Mouse (Mus musculus): ENCODE measurements around the gene Lamp1.
A peak's percentile ranks its signal among the peaks of the same experiment; 100 is the strongest.

Gene Lamp1

GRCm38 (mm10) chr8:13158718-13159376, at the start of gene Lamp1:
Lamp1 (plus strand) TSS chr8:13159161.
- DNase-seq (ENCODE audit: low spot score): peak; percentile 99

- DNase-seq (ENCODE audit: low spot score): no peak
These were observed 49.5 kb upstream of the Lamp1 start for GRCm38 (mm10) chr8:13109416-13109960.

GRCm38 (mm10) chr8:13111917-13112316, 47.0 kb upstream of the Lamp1 start:
- DNase-seq (ENCODE audit: low spot score): no peak

- DNase-seq (ENCODE audit: low spot score): no peak
These were observed 45.7 kb upstream of the Lamp1 start for GRCm38 (mm10) chr8:13113232-13113631.

- DNase-seq (ENCODE audit: low spot score): no peak
These were observed 41.9 kb upstream of the Lamp1 start for GRCm38 (mm10) chr8:13117096-13117495.

- no peak for DNase-seq (ENCODE audit: low spot score)
These were observed 40.4 kb upstream of the Lamp1 start for GRCm38 (mm10) chr8:13118516-13118915.

DNA sequence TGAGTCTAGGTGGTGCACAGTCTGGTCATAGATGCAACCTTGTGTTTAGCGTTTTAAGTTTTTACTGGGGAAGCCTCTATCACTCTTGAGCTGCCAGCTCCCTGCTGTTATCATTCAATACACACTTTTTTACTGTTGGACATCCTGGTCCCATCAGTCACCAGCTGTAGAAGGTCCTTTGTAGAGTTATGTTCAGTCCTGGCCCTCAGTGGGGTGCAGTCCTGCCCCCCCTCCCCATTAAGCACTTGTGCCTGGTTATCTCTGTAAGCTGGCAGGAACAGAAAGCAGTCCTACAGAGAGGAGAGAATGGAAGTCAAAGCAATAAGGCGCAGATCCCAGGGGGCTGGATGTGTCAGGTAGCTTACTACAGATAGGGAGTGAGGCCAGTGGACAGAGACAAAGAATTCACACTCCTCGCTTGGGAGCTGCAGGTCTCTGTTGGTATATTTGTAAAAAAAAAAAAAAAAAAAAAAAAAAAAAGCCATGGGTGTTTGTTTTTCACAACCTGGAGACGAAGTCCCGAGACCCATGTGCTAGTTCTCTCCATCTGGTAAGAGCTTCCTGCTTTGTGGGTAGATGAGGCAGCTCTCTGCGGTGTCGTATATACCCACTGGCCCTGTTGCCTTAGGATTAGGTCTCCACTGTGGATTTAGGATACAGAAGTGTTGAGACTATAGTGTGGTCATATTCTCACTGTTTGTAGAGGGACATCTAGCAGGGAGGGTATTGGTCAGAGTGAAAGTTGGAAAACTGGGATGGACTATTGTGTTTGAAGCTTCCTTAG, 37.9 kb upstream of the Lamp1 start:
- no peak for DNase-seq (ENCODE audit: low spot score)

GRCm38 (mm10) chr8:13122887-13123421, 36.0 kb upstream of the Lamp1 start:
- DNase-seq (ENCODE audit: low spot score): no peak

GRCm38 (mm10) chr8:13124897-13125296, 34.1 kb upstream of the Lamp1 start:
- no peak for DNase-seq (ENCODE audit: low spot score)

GRCm38 (mm10) chr8:13132220-13132619, 26.7 kb upstream of the Lamp1 start:
- DNase-seq (ENCODE audit: low spot score): peak; percentile 51

DNA sequence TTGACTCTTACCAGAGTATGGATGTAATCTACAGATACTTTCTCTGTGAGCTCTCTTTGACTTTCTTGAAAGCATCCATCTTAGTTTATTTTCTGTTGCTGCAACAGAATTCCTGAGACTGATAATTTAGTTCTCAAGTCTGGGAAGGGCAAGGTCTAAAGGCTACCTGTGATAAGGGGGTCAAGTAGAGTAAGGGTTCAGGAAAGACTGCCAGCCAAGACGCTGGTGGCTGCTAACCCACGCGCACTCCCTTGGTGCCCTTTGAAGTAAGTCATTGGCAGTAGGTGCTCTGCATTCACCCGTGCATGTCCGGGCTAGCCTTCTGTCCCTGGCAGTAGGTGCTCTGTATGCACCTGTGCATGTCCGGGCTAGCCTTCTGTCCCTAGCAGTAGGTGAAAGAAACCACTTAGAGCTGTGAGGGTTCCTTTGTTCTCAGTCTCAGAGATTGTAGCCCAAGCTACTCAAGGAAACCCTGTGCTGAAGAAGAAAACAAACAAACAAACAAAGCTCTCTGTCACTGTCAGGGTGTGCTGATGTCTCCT, 19.2 kb upstream of the Lamp1 start:
- no peak for DNase-seq (ENCODE audit: low spot score)

DNA sequence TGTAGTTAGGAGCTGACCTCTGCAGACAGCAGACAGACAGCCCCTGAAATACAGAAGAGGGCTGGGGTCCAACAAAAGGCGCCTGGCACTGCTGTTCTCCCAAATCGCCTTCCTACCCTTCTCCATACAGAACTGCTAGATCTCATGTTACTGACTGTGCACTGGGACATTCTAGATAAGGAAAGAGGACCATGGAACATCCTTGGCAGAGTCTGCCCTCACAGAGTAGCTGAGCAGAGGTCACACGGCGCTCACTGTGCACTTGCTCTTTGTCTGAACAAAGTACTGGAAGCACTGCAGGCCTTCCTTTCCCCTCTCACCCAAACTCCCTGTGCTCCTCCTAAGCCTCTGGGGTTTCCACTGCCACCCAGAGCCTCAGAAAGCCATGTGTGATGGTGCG, 17.3 kb upstream of the Lamp1 start:
- DNase-seq (ENCODE audit: low spot score): no peak

- DNase-seq (ENCODE audit: low spot score): no peak
These were observed 10.5 kb upstream of the Lamp1 start for GRCm38 (mm10) chr8:13148476-13148875.

DNA sequence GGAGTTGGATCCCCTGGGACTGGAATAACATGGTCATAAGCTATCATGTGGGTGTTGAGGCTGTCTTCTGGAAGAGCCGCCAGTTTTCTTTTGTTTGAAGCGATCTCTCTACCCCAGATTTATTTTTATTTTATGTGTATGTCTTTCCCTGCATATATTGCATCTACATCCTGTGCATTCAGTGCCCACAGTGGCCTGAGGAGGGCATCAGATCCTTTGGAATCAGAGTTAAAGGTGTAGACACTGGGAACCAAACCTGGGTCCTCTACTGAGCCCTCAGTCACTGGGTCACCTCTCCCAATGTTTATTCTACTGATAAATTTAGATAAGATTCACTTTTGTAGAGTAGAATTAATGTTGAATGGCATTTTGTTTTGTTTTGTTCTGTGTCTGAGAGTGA, 9.7 kb upstream of the Lamp1 start:
- DNase-seq (ENCODE audit: low spot score): no peak

GRCm38 (mm10) chr8:13149866-13150265, 9.1 kb upstream of the Lamp1 start:
- no peak for DNase-seq (ENCODE audit: low spot score)

DNA sequence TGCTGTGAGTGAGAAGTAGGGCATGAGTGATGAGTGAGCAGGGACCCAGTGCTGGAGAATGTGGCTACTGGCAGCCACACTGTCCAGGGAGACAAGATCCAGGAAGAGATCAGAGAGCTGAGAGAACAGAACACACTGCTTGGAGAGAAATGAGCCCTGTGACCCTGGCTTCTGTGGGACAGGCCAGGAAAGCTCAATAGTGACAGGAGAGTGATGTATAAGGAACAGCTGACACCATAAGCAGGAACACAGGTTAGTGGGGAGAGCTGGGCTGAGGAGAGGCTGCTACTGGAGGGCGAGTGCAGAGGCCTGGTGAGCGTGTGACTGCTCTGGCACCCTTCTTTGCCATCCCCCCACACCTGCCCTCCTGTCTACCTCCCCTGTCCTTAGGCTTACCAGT, 8.0 kb upstream of the Lamp1 start:
- DNase-seq (ENCODE audit: low spot score): no peak

DNA sequence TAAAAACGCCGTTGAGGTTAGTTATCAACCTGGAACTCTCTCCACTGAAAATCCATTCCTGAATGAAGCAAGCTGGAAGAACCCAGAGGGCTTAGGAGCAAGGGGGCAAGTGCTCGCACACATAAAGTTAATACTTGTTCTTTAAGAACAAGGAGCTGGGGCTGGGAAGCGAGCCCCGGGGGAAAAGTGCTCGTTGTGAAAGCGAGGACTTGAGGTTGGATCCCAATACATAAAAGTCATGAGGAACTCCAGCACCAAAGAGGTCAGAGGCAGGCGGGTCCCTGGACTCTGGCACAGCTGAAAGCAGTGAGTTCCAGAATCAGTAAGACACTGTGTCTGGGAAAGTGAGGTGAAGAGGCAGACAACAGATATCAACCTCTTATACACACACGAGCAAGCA, 4.9 kb upstream of the Lamp1 start:
- no peak for DNase-seq (ENCODE audit: low spot score)

DNA sequence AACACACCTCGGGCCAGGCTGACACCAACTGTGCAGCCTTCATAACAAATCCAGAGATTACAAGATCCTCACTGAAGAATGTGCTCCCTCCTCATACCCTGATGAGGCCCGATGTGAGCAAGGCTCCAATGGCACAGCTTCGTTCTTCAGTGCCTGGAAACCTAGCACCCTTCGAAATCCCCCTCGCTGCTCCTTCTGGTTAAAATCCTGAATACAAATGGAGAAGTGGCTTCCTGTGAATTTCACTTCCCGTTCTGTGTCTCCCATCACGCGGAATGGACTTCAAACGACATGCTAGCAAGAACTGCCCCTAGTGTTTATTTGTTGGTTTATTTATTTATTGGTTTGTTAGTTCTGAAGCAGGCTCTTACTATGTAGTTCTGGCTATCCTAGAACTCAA, 3.6 kb upstream of the Lamp1 start:
- DNase-seq (ENCODE audit: low spot score): no peak

GRCm38 (mm10) chr8:13156327-13157097, 2.4 kb upstream of the Lamp1 start:
- DNase-seq (ENCODE audit: low spot score): no peak

- no peak for DNase-seq (ENCODE audit: low spot score)
These were observed 468 bp downstream of the Lamp1 start for GRCm38 (mm10) chr8:13159377-13159881.

DNA sequence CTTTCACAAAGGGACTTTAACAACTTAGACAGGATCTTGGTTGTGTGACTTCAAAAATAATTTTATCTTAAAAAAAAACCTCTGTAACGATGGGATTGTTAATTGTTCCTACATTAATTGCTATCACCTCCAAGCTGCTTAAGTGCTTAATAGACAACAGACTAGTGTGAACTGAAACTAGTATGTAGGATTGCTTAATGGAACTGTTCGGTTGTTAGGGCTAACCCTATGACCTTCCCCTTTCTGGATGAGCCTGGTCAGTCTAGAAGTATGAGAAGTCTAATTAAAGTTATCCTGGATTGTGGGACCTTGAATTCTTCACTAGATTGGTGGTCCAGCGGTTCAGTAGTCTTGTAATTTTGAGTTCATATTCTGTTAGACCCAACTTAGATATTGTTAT, 1.7 kb downstream of the Lamp1 start:
- DNase-seq (ENCODE audit: low spot score): no peak

GRCm38 (mm10) chr8:13162098-13162497, 3.1 kb downstream of the Lamp1 start:
- no peak for DNase-seq (ENCODE audit: low spot score)
